Mouse (Mus musculus) megakaryocyte, adult 5-6 weeks (primary cell): ENCODE results near the gene Olfr794. TPM values are rescaled to one million over a fixed set of nuclear protein-coding genes. Genes with fewer than 3 reads are reported as not detected.

Source experiments
- ATAC-seq: 2 replicates; pipeline ENCODE4 v1.8.0; 2016; ENCODE audit warnings: mild to moderate bottlenecking, inconsistent platforms; ENCODE audit not compliant: poor library complexity, severe bottlenecking
- total RNA-seq, 2 experiments: library from RNA; stranded (forward) in 1 of 2; stranded (reverse) in 1 of 2; fragments of 153-499, 151-499 nt in 1 of 2; fragments of 221-1000, 200-1000 nt in 1 of 2; gene quantifications; 2 replicates each; pipeline versions ENCODE4 v1.2.3 to v1.2.4; 2015 to 2017

Olfr794 gene
- total RNA-seq (2015) (not detected in 2 replicates), total RNA-seq (2017) (not detected in 2 replicates)

GRCm38 (mm10) chr10:129567355-129567754, at the start of gene Olfr794:
Gene Olfr794 (plus strand): TSS chr10:129567655.
- no peak for ATAC-seq

- ATAC-seq: no peak
These were observed 46.0 kb upstream of the Olfr794 start, which contains the start of gene Olfr791 for GRCm38 (mm10) chr10:129521492-129521891. Gene Olfr791 (plus strand): TSS chr10:129521792.

GRCm38 (mm10) chr10:129538862-129539261, 28.6 kb upstream of the Olfr794 start, which contains the start of gene Olfr792:
Gene Olfr792 (plus strand): TSS chr10:129539162.
- no peak for ATAC-seq

- no peak for ATAC-seq
These were observed 18.1 kb upstream of the Olfr794 start for GRCm38 (mm10) chr10:129549354-129549753.

- no peak for ATAC-seq
These were observed 9.6 kb downstream of the Olfr794 start for GRCm38 (mm10) chr10:129577066-129577465.

GRCm38 (mm10) chr10:129612470-129612869, 45.0 kb downstream of the Olfr794 start, which contains the start of gene Olfr796:
Gene Olfr796 (minus strand): TSS chr10:129612570.
- ATAC-seq: no peak

- ATAC-seq: no peak
These were observed 54.3 kb downstream of the Olfr794 start for GRCm38 (mm10) chr10:129621724-129622123.

Other genes starting within 250 kb of the Olfr794 start
- gene Olfr780, start 249.5 kb upstream of the Olfr794 start, total RNA-seq (2015): not detected in 2 replicates
- gene Olfr780, start 249.5 kb upstream of the Olfr794 start, total RNA-seq (2017): not detected in 2 replicates
- not detected in 2 replicates for gene Olfr781, start 238.8 kb upstream of the Olfr794 start, total RNA-seq (2015)
- not detected in 2 replicates for gene Olfr781, start 238.8 kb upstream of the Olfr794 start, total RNA-seq (2017)
- gene Olfr782, start 218.8 kb upstream of the Olfr794 start, total RNA-seq (2015): not detected in 2 replicates
- not detected in 2 replicates for gene Olfr782, start 218.8 kb upstream of the Olfr794 start, total RNA-seq (2017)
- 0.11 and 0.14 TPM in 2 replicates for gene Olfr784, start 183.6 kb upstream of the Olfr794 start, total RNA-seq (2015)
- 0.15 and 0.16 TPM in 2 replicates for gene Olfr784, start 183.6 kb upstream of the Olfr794 start, total RNA-seq (2017)
- gene Olfr785, start 162.2 kb upstream of the Olfr794 start, total RNA-seq (2015): not detected in 2 replicates
- not detected in 2 replicates for gene Olfr785, start 162.2 kb upstream of the Olfr794 start, total RNA-seq (2017)
- gene Olfr786, start 140.3 kb upstream of the Olfr794 start, total RNA-seq (2015): not detected in 2 replicates
- gene Olfr786, start 140.3 kb upstream of the Olfr794 start, total RNA-seq (2017): not detected in 2 replicates
- gene Olfr787, start 105.8 kb upstream of the Olfr794 start, total RNA-seq (2015): not detected in 2 replicates
- not detected in 2 replicates for gene Olfr787, start 105.8 kb upstream of the Olfr794 start, total RNA-seq (2017)
- not detected in 2 replicates for gene Olfr788, start 96.7 kb upstream of the Olfr794 start, total RNA-seq (2015)
- not detected in 2 replicates for gene Olfr788, start 96.7 kb upstream of the Olfr794 start, total RNA-seq (2017)
- gene Olfr789, start 82.9 kb upstream of the Olfr794 start, total RNA-seq (2015): not detected in 2 replicates
- gene Olfr789, start 82.9 kb upstream of the Olfr794 start, total RNA-seq (2017): not detected in 2 replicates
- gene Olfr790, start 69.2 kb upstream of the Olfr794 start, total RNA-seq (2015): not detected in 2 replicates
- not detected in 2 replicates for gene Olfr790, start 69.2 kb upstream of the Olfr794 start, total RNA-seq (2017)
- not detected in 2 replicates for gene Olfr791, start 45.9 kb upstream of the Olfr794 start, total RNA-seq (2015)
- not detected in 2 replicates for gene Olfr791, start 45.9 kb upstream of the Olfr794 start, total RNA-seq (2017)
- not detected in 2 replicates for gene Olfr792, start 28.5 kb upstream of the Olfr794 start, total RNA-seq (2015)
- gene Olfr792, start 28.5 kb upstream of the Olfr794 start, total RNA-seq (2017): not detected in 2 replicates
- not detected in 2 replicates for gene Olfr796, start 44.9 kb downstream of the Olfr794 start, total RNA-seq (2015)
- gene Olfr796, start 44.9 kb downstream of the Olfr794 start, total RNA-seq (2017): not detected in 2 replicates
- not detected in 2 replicates for gene Olfr798, start 60.3 kb downstream of the Olfr794 start, total RNA-seq (2015)
- gene Olfr798, start 60.3 kb downstream of the Olfr794 start, total RNA-seq (2017): not detected in 2 replicates
- gene Olfr799, start 69.8 kb downstream of the Olfr794 start, total RNA-seq (2015): not detected in 2 replicates
- gene Olfr799, start 69.8 kb downstream of the Olfr794 start, total RNA-seq (2017): not detected in 2 replicates
- not detected in 2 replicates for gene Olfr800, start 90.0 kb downstream of the Olfr794 start, total RNA-seq (2015)
- not detected in 2 replicates for gene Olfr800, start 90.0 kb downstream of the Olfr794 start, total RNA-seq (2017)
- gene Olfr801, start 106.2 kb downstream of the Olfr794 start, total RNA-seq (2015): not detected in 2 replicates
- gene Olfr801, start 106.2 kb downstream of the Olfr794 start, total RNA-seq (2017): not detected in 2 replicates
- gene Olfr802, start 120.5 kb downstream of the Olfr794 start, total RNA-seq (2015): not detected in 2 replicates
- gene Olfr802, start 120.5 kb downstream of the Olfr794 start, total RNA-seq (2017): not detected in 2 replicates
- not detected in 2 replicates for gene Olfr803, start 126.6 kb downstream of the Olfr794 start, total RNA-seq (2015)
- gene Olfr803, start 126.6 kb downstream of the Olfr794 start, total RNA-seq (2017): not detected in 2 replicates
- gene Olfr804, start 135.6 kb downstream of the Olfr794 start, total RNA-seq (2015): not detected in 2 replicates
- not detected in 2 replicates for gene Olfr804, start 135.6 kb downstream of the Olfr794 start, total RNA-seq (2017)
- gene Olfr805, start 161.7 kb downstream of the Olfr794 start, total RNA-seq (2015): not detected in 2 replicates
- gene Olfr805, start 161.7 kb downstream of the Olfr794 start, total RNA-seq (2017): not detected in 2 replicates
- not detected in 2 replicates for gene Olfr806, start 174.3 kb downstream of the Olfr794 start, total RNA-seq (2015)
- not detected in 2 replicates for gene Olfr806, start 174.3 kb downstream of the Olfr794 start, total RNA-seq (2017)
- gene Olfr807, start 190.1 kb downstream of the Olfr794 start, total RNA-seq (2015): not detected in 2 replicates
- not detected in 2 replicates for gene Olfr807, start 190.1 kb downstream of the Olfr794 start, total RNA-seq (2017)
- gene Olfr808, start 197.8 kb downstream of the Olfr794 start, total RNA-seq (2015): not detected in 2 replicates
- gene Olfr808, start 197.8 kb downstream of the Olfr794 start, total RNA-seq (2017): not detected in 2 replicates
- gene Olfr809, start 207.0 kb downstream of the Olfr794 start, total RNA-seq (2015): not detected in 2 replicates
- not detected in 2 replicates for gene Olfr809, start 207.0 kb downstream of the Olfr794 start, total RNA-seq (2017)
- gene Olfr810, start 227.3 kb downstream of the Olfr794 start, total RNA-seq (2015): not detected in 2 replicates
- not detected in 2 replicates for gene Olfr810, start 227.3 kb downstream of the Olfr794 start, total RNA-seq (2017)
- gene Olfr811, start 236.7 kb downstream of the Olfr794 start, total RNA-seq (2015): not detected in 2 replicates
- gene Olfr811, start 236.7 kb downstream of the Olfr794 start, total RNA-seq (2017): not detected in 2 replicates